Mouse (Mus musculus): ENCODE data around the gene Apoa4. TPM values are rescaled to one million over a fixed set of nuclear protein-coding genes. Genes with fewer than 3 reads are reported as not detected.

Apoa4 gene
- polyA plus RNA-seq, 1 experiment from 2014 or later: not detected

DNA sequence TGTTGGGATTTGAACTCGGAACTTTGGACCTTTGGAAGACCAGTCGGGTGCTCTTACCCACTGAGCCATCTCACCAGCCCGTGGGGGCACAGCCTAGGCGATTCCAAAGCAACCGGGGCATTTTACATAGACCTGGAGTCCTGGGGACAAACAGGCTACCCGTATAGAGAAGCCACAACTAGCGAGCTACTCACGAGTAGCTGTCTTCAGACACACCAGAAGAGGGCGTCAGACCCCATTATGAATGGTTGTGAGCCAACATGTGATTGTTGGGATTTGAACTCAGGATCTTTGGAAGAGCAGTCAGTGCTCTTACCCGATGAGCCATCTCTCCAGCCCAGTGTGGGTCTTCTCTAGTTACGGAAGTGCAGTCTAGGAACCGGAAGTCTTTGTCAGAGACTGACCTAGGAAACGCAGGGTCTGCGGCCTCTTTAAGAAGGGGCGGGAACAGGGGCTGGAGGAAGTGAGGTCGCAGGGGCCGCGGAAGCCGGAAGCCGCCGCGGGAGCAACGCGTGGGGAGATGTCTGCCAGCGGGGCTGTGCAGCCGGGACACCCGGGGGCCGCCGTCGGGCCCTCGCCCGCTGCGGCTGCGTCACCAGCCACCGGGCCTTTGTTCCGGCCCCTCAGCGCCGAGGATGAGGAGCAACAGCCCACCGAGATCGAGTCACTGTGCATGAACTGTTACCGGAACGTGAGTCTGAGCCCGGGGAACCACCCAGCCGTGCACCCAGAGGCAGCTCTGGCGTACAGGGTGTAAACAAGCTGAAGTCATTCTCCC lies 32.4 kb downstream of the Apoa4 start, which contains the start of gene Zpr1:
Gene Zpr1 (plus strand): TSS at position 388 of the 778 bp plus-strand sequence.
- H3K27ac ChIP-seq (ENCODE audit: low read depth, low read length): no peak within 1 kb of the TSS
- 5% methylated on average over 45 of the region's 45 CpGs for WGBS
- H3K4me2 ChIP-seq (ENCODE audit: low read depth): peak within 1 kb of the TSS; percentile 73
- H3K9me3 ChIP-seq (ENCODE audit: control insufficient read depth, low read length): no peaks in the 10 kb centered on the region
- H3K27me3 ChIP-seq (ENCODE audit: control insufficient read depth, insufficient read depth, low read length): no peaks in the 10 kb centered on the region
- ATAC-seq (ENCODE audit: insufficient read depth, low FRiP score, low TSS enrichment) (peak; percentile 96), DNase-seq (ENCODE audit: low spot score) (peak; percentile 90)
- H3K4me3 ChIP-seq (ENCODE audit: low read depth, low read length): peak within 1 kb of the TSS; percentile 73
- H3K4me1 ChIP-seq (ENCODE audit: control insufficient read depth, insufficient read depth, low read length): no peaks in the 10 kb centered on the region
- H3K36me3 ChIP-seq (ENCODE audit: control insufficient read depth, insufficient read depth, low read length): peaks cover 2% of the 10 kb centered on the region; the same call in 1 of the 2 replicates
- H3K9ac ChIP-seq (ENCODE audit: low read length): peak within 1 kb of the TSS; percentile 58

DNA sequence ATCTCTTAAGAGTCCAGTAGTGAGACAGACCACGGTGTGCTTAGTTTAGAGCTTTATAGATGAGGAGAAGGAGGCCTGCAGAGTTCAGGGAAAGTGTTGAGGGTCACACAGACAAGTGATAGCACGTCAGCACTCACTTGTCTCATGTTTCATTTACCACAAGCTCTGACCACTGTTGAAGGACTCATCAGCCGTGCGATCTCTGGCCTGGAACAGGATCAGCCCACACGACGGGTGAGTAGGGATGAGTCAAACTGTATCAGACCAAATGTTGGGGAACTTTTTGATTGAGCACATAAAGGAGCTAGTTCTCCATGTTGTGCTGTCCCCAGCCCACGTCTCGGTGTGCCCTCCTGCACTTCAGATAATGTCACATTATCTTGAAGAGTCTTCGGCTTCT lies 34.0 kb downstream of the Apoa4 start:
- Histone ChIP-seq H3K4me1 (ENCODE audit: control insufficient read depth, insufficient read depth, low read length) (no peaks in the 10 kb centered on the region), H3K4me3 (ENCODE audit: low read depth, low read length) (no peak overlapping the region), H3K27ac (ENCODE audit: low read depth, low read length) (no peak overlapping the region), H3K9me3 (ENCODE audit: control insufficient read depth, low read length) (no peaks in the 10 kb centered on the region), H3K9ac (ENCODE audit: low read length) (no peak overlapping the region), H3K27me3 (ENCODE audit: control insufficient read depth, insufficient read depth, low read length) (no peaks in the 10 kb centered on the region), H3K4me2 (ENCODE audit: low read depth) (no peak overlapping the region), H3K36me3 (ENCODE audit: control insufficient read depth, insufficient read depth, low read length) (peaks cover 8% of the 10 kb centered on the region)
- ATAC-seq (ENCODE audit: insufficient read depth, low FRiP score, low TSS enrichment) (no peak), DNase-seq (ENCODE audit: low spot score) (no peak)
- WGBS: 92% methylated on average over 9 of the region's 9 CpGs

DNA sequence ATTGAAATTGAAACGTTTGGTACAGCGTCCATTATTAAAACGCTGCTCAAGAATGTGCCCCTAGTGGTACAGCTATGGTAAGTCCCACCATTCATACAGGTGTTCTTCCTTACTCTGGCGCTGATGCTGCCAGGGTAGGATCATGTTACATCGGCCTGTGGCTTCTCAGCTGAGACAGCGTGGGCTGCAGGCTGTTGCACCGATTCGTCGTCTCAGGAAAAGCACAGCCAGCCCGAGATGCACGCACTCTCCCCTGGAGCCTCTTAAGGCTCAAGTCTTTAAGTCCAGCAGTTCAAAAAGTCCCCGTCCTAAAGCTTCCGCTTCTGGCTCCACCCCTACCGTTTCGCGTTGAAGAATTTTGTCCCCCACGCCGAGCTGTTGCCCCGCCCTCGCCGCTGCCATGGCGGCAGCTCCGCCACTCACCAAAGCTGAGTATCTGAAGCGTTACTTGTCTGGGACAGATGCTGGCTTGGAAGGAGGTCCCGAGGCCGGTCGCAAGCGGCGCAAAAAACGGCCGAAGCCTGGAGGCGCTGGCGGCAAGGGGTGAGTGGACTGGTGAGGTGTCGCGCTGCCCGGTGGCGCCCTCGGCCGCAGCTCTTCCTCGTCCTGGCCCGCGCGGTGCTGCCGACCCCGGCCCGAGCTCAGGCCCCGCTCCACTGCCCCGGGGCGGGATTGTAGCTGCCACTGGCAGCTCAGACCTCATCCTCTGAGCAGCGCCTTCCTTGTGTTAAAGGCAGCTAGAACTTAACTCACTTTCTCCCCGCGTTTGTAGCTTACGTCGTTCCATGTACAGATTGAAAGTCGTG lies 42.3 kb downstream of the Apoa4 start, which contains the start of gene Bud13:
Gene Bud13 (plus strand): TSS at position 378 of the 806 bp plus-strand sequence.
- Histone ChIP-seq H3K9me3 (ENCODE audit: control insufficient read depth, low read length) (no peaks in the 10 kb centered on the region), H3K4me1 (ENCODE audit: control insufficient read depth, insufficient read depth, low read length) (peaks cover 6% of the 10 kb centered on the region), H3K27me3 (ENCODE audit: control insufficient read depth, insufficient read depth, low read length) (no peaks in the 10 kb centered on the region), H3K4me3 (ENCODE audit: low read depth, low read length) (peak within 1 kb of the TSS; percentile 92), H3K4me2 (ENCODE audit: low read depth) (peak within 1 kb of the TSS; percentile 76), H3K36me3 (ENCODE audit: control insufficient read depth, insufficient read depth, low read length) (peaks cover 13% of the 10 kb centered on the region), H3K9ac (ENCODE audit: low read length) (peak within 1 kb of the TSS; percentile 90), H3K27ac (ENCODE audit: low read depth, low read length) (peak within 1 kb of the TSS; percentile 60; the same call in 1 of the 2 replicates)
- peak; percentile 92 for DNase-seq (ENCODE audit: low spot score)
- ATAC-seq (ENCODE audit: insufficient read depth, low FRiP score, low TSS enrichment): peak; percentile 78
- under 1% methylated on average over 55 of the region's 55 CpGs for WGBS

Other genes starting within 250 kb of the Apoa4 start
- gene Pafah1b2, start 228.0 kb upstream of the Apoa4 start, polyA plus RNA-seq (2014; fragmentation: Nextera tagmentation; extraction: Ambion mirVana): 277 and 283 TPM in 2 replicates
- gene Sik3, start 227.9 kb upstream of the Apoa4 start, polyA plus RNA-seq (2014; fragmentation: Nextera tagmentation; extraction: Ambion mirVana): 10.5 and 10.8 TPM in 2 replicates
- gene Apoa1, start 12.1 kb upstream of the Apoa4 start, polyA plus RNA-seq (2014; fragmentation: Nextera tagmentation; extraction: Ambion mirVana): 1.4 and 2.1 TPM in 2 replicates
- gene Apoc3, start 5.1 kb upstream of the Apoa4 start, polyA plus RNA-seq (2014; fragmentation: Nextera tagmentation; extraction: Ambion mirVana): not detected in 2 replicates
- gene Apoa5, start 27.9 kb downstream of the Apoa4 start, polyA plus RNA-seq (2014; fragmentation: Nextera tagmentation; extraction: Ambion mirVana): not detected in 2 replicates
- gene Zpr1, start 32.4 kb downstream of the Apoa4 start, polyA plus RNA-seq (2014; fragmentation: Nextera tagmentation; extraction: Ambion mirVana): 60.3 and 67.6 TPM in 2 replicates
- gene Bud13, start 42.3 kb downstream of the Apoa4 start, polyA plus RNA-seq (2014; fragmentation: Nextera tagmentation; extraction: Ambion mirVana): 26.4 and 28.5 TPM in 2 replicates
- gene 4931429L15Rik, start 79.3 kb downstream of the Apoa4 start, polyA plus RNA-seq (2014; fragmentation: Nextera tagmentation; extraction: Ambion mirVana): not detected in 2 replicates

Measured in neural tube, embryonic 11.5 days (tissue).